Mouse (Mus musculus) retina, embryonic 14.5 days (tissue): ENCODE data around the gene Nubpl.

ENCODE experiments used
- DNase-seq: peaks from one replicate; pipeline ENCODE4 v3.0.0-alpha.2; 2015; ENCODE audit warnings: low spot score

Gene Nubpl

GRCm38 (mm10) chr12:52335142-52335765 is 237.7 kb downstream of the Nubpl start:
- DNase-seq: no peak

DNA sequence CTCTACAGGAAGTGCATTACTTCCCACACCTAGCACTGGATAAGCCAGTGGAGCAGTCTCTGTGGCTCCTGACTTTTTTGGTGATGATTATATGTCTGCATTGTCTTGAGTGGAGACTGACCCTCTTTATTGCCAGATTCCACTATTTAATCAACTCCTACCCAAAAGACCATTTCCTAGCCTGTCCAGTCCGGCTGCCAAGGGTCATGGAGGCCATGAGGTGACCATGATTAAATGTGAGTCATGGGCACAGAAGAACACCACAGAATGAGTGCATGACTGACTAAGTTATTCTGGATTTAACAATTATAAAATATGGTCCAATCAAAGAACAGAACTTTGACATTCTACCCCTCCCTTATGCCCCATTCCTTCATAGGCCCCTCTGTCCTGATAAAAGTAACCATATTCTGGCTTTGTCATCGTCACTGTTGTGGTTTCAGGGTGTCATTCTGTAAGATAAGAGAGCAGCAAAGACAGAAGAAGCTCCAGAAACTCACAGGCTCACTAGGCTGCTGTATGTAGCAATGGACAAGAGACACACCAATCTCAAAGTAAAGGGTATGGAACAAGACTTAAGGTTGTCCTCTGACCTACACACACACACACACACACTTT is 240.7 kb downstream of the Nubpl start:
- DNase-seq: no peak

GRCm38 (mm10) chr12:52346611-52347010 is 249.1 kb downstream of the Nubpl start:
- peak; percentile 17 for DNase-seq

- DNase-seq: no peak
Observed at GRCm38 (mm10) chr12:52350276-52350675, 252.7 kb downstream of the Nubpl start.

DNA sequence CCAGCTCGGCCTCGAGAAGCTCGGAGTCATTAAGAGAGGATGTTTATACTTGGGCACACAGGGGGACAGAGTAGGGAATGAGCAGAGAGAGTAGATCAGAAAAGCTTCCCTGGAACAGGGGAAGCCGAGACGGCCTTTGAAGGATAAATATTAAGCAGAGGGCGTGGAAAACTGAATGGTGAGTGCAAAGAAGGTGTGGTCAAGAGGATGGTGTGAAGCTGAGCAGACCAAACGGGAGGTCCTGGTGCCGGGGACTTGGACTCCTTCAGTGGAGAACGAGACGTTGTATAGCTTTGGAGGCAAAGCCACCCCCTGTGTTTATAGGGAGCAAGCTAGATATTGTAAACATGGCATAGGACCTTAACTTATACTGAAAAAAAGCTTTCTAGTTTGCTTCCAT is 261.9 kb downstream of the Nubpl start:
- DNase-seq: no peak

- no peak for DNase-seq
Observed at GRCm38 (mm10) chr12:52360136-52360535, 262.6 kb downstream of the Nubpl start.

- no peak for DNase-seq
Observed at GRCm38 (mm10) chr12:52361198-52361597, 263.7 kb downstream of the Nubpl start.
